In the genomic region with DNA sequence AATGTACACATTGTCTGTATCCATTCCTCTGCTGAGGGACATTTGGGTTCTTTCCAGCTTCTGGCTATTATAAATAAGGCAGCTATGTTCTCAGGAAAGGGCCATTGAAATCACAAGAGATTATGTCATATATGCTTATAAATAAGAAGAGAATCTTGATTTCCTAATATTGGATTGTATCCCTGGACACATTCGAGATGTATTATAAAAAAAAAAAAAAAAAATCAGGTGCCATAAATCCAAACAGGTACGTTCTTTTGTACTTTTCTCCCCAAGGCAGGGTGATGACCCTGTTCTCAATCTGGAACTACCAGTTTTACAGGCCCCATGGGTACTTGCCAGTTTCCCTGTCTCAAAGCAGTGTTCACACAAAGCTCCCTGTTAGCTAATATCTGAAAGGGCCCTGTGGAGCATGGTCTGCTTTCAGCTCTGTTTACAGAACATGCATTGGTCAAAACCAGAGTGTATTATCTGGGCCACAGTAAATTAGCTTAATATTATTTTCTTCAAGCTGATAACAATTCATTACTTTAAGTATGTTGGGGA, we compare ENCODE assay signal across 28 mouse cellular contexts.
DNase-seq lines count a peak whose midpoint lies in the region; ATAC-seq and TF ChIP-seq lines count a peak whose summit lies in the region.
"Had no signal": no experiment of that assay in that cellular context is flagged by ENCODE, and none has a peak within 500 bp of the region (broad histone marks: within the 10 kb centered on the region; RNA-seq: fewer than 3 reads in every experiment).

No protein-coding gene starts in this region.

- ATAC-seq in limb, embryonic 14.5 days (ENCODE audit: low FRiP score, low read depth) = no peak
- ATAC-seq in stomach, postnatal 0 days (ENCODE audit: low FRiP score, low TSS enrichment) = no peak
- no peak for ATAC-seq in megakaryocyte progenitor cell, adult 5-6 weeks (replicated peaks; ENCODE audit: poor library complexity)
- ATAC-seq: forebrain, embryonic 15.5 days; inflammation-experienced regulatory T-cells, adult 6 months; Patski had no signal

- no peaks in the 10 kb centered on the region for H3K9me3 ChIP-seq in limb, embryonic 14.5 days (ENCODE audit: control insufficient read depth, low read length)
- no peaks in the 10 kb centered on the region for H3K9me3 ChIP-seq in limb, embryonic 10.5 days (replicated peaks)
- no peaks in the 10 kb centered on the region for H3K9me3 ChIP-seq in stomach, postnatal 0 days (ENCODE audit: control insufficient read depth, low read length)
- H3K9me3 ChIP-seq: forebrain, embryonic 15.5 days; hindbrain, embryonic 10.5 days; hindbrain, embryonic 15.5 days; neural tube, embryonic 12.5 days had no signal

- H3K4me3 ChIP-seq in limb, embryonic 14.5 days (replicated peaks; ENCODE audit: low read length) = no peak overlapping the region
- no peak overlapping the region for H3K4me3 ChIP-seq in limb, embryonic 10.5 days
- H3K4me3 ChIP-seq in stomach, postnatal 0 days (ENCODE audit: low read depth, low read length) = no peak overlapping the region
- H3K4me3 ChIP-seq: forebrain, embryonic 15.5 days; hindbrain, embryonic 10.5 days; hindbrain, embryonic 15.5 days; layer of hippocampus, adult 2 months; myocyte; neural tube, embryonic 12.5 days had no signal

- 55% methylated on average over 2 of the region's 2 CpGs for WGBS in limb, embryonic 14.5 days
- 80% methylated on average over 2 of the region's 2 CpGs for WGBS in limb, embryonic 10.5 days
- WGBS in stomach, postnatal 0 days = 45% methylated on average over 2 of the region's 2 CpGs

- no peaks in the 10 kb centered on the region for H3K4me1 ChIP-seq in limb, embryonic 14.5 days (ENCODE audit: control insufficient read depth, insufficient read depth, low read length)
- H3K4me1 ChIP-seq in limb, embryonic 10.5 days = no peaks in the 10 kb centered on the region
- H3K4me1 ChIP-seq in stomach, postnatal 0 days (replicated peaks; ENCODE audit: control insufficient read depth, insufficient read depth) = no peaks in the 10 kb centered on the region
- H3K4me1 ChIP-seq: forebrain, embryonic 15.5 days; hindbrain, embryonic 10.5 days; hindbrain, embryonic 15.5 days; neural tube, embryonic 12.5 days had no signal

- TF ChIP-seq EP300 in stomach, postnatal 0 days (optimal IDR thresholded peaks at IDR 0.05) = no peak

- H3K27me3 ChIP-seq in limb, embryonic 14.5 days (ENCODE audit: control insufficient read depth, insufficient read depth, low read length) = no peaks in the 10 kb centered on the region
- H3K27me3 ChIP-seq in limb, embryonic 10.5 days (ENCODE audit: low read depth, poor library complexity, severe bottlenecking) = no peaks in the 10 kb centered on the region
- no peaks in the 10 kb centered on the region for H3K27me3 ChIP-seq in stomach, postnatal 0 days (ENCODE audit: control insufficient read depth, insufficient read depth, low read length)
- H3K27me3 ChIP-seq: forebrain, embryonic 15.5 days; hindbrain, embryonic 15.5 days; neural tube, embryonic 12.5 days; Patski had no signal

- no peak for TF ChIP-seq CTCF in stomach, postnatal 0 days (IDR thresholded peaks at IDR 0.05; ENCODE audit: low read depth)

- H3K27ac ChIP-seq in limb, embryonic 14.5 days (replicated peaks; ENCODE audit: low read depth, low read length) = no peak overlapping the region
- H3K27ac ChIP-seq in limb, embryonic 10.5 days = no peak overlapping the region
- H3K27ac ChIP-seq in stomach, postnatal 0 days (replicated peaks) = no peak overlapping the region
- H3K27ac ChIP-seq: forebrain, embryonic 15.5 days; hindbrain, embryonic 10.5 days; hindbrain, embryonic 15.5 days; layer of hippocampus, adult 2 months; liver, embryonic 14.5 days; neural tube, embryonic 12.5 days had no signal

- DNase-seq in limb, embryonic 14.5 days (ENCODE audit: low spot score) = peak; percentile 11
- no peak for DNase-seq in limb, embryonic 10.5 days (ENCODE audit: low spot score)
- peak; percentile 52 for DNase-seq in urinary bladder, postnatal 14 days (ENCODE audit: low spot score)
- no peak for DNase-seq in urinary bladder, postnatal 4 days (ENCODE audit: low spot score in 2 of 2)
- peak; percentile 17 for DNase-seq in lung, postnatal 36 days
- peak; percentile 35 for DNase-seq in stomach, postnatal 0 days (ENCODE audit: low spot score)
- DNase-seq in adrenal gland, adult 8-10 months = no peak
- DNase-seq: adrenal gland, postnatal 25 days; cerebellum, adult 18-20 months; heart, postnatal 14 days; kidney, adult 2 months; kidney, postnatal 36 days; left cerebral cortex, postnatal 4 days; liver; right cerebral cortex, adult 18-20 months; spleen, adult 18-20 months; thymus, postnatal 14 days had no signal

- TF ChIP-seq POLR2A in limb, embryonic 14.5 days (IDR thresholded peaks at IDR 0.05; ENCODE audit: borderline replicate concordance, extremely low read depth, insufficient read depth, insufficient read length) = no peak

- no peak overlapping the region for H3K9ac ChIP-seq in limb, embryonic 14.5 days (ENCODE audit: low read depth, low read length, severe bottlenecking)
- no peak overlapping the region for H3K9ac ChIP-seq in stomach, postnatal 0 days (ENCODE audit: low read length)
- H3K9ac ChIP-seq: forebrain, embryonic 15.5 days; hindbrain, embryonic 15.5 days; liver, embryonic 14.5 days; neural tube, embryonic 12.5 days had no signal

- no peak overlapping the region for H3K4me2 ChIP-seq in limb, embryonic 14.5 days (replicated peaks; ENCODE audit: low read depth, low read length, severe bottlenecking)
- H3K4me2 ChIP-seq in stomach, postnatal 0 days (replicated peaks; ENCODE audit: low read depth) = no peak overlapping the region
- H3K4me2 ChIP-seq: forebrain, embryonic 15.5 days; hindbrain, embryonic 15.5 days; midbrain, embryonic 11.5 days; neural tube, embryonic 12.5 days had no signal

- no peaks in the 10 kb centered on the region for H3K36me3 ChIP-seq in limb, embryonic 14.5 days (ENCODE audit: control insufficient read depth, insufficient read depth, low read length)
- H3K36me3 ChIP-seq in limb, embryonic 10.5 days = no peaks in the 10 kb centered on the region
- H3K36me3 ChIP-seq in stomach, postnatal 0 days (ENCODE audit: control insufficient read depth, insufficient read depth, low read length) = no peaks in the 10 kb centered on the region
- H3K36me3 ChIP-seq: forebrain, embryonic 15.5 days; hindbrain, embryonic 10.5 days; hindbrain, embryonic 15.5 days; neural tube, embryonic 12.5 days had no signal

Comparison
In these comparisons a context has a peak if more than half of its experiments do, and no peak if none do; other contexts are left out.
1. DNase-seq: peak in limb, embryonic 14.5 days (single experiment), urinary bladder, postnatal 14 days (single experiment), lung, postnatal 36 days (single experiment) and stomach, postnatal 0 days (single experiment); none in limb, embryonic 10.5 days (single experiment), urinary bladder, postnatal 4 days (0 of 2) and adrenal gland, adult 8-10 months (single experiment).